Mouse (Mus musculus) limb, embryonic 10.5 days (tissue): ENCODE measurements around the gene Plk3. TPM values are rescaled to one million over a fixed set of nuclear protein-coding genes. Genes with fewer than 3 reads are reported as not detected.

Source experiments
- microRNA-seq: library from miRNA; unstranded; fragments of <30 nt; microRNA quantifications from one replicate; pipeline ENCODE4, GENCODE M21; 2017
- polyA plus RNA-seq: library from polyadenylated mRNA; unstranded; fragments of >200 nt; fragmentation: Nextera tagmentation; extraction: Ambion mirVana; gene quantifications from 2 replicates; pipeline ENCODE4 v1.2.1, GENCODE M21; 2016

The Plk3 gene
- polyA plus RNA-seq, 1 experiment from 2014 or later = 2.5 TPM

Small RNAs within 50 kb of the gene (microRNA-seq; reads per million reads assigned to microRNA genes)
- not detected for gene Gm22398

Other genes starting within 250 kb of the Plk3 start
- 121 and 129 TPM in 2 replicates for gene Urod, start 139.6 kb downstream of the Plk3 start, polyA plus RNA-seq
- gene Hectd3, start 138.6 kb downstream of the Plk3 start, polyA plus RNA-seq = 7.9 and 9.6 TPM in 2 replicates
- gene Eif2b3, start 114.6 kb downstream of the Plk3 start, polyA plus RNA-seq = 63.3 and 74.0 TPM in 2 replicates
- 8.4 and 9.0 TPM in 2 replicates for gene Ptch2, start 37.9 kb downstream of the Plk3 start, polyA plus RNA-seq
- gene Btbd19, start 8.2 kb downstream of the Plk3 start, polyA plus RNA-seq = 5.5 and 5.9 TPM in 2 replicates
- not detected in 2 replicates for gene Tctex1d4, start 7.2 kb downstream of the Plk3 start, polyA plus RNA-seq
- gene Rps8, start 22.3 kb upstream of the Plk3 start, polyA plus RNA-seq = 842 and 1,039 TPM in 2 replicates
- gene Kif2c, start 48.7 kb upstream of the Plk3 start, polyA plus RNA-seq = 116 and 124 TPM in 2 replicates
- gene Tmem53, start 118.0 kb upstream of the Plk3 start, polyA plus RNA-seq = 6.2 and 9.2 TPM in 2 replicates
- 0.09 and 0.25 TPM in 2 replicates for gene Armh1, start 118.2 kb upstream of the Plk3 start, polyA plus RNA-seq